Mouse (Mus musculus): ENCODE data around the gene Trap1a. TPM values are rescaled to one million over a fixed set of nuclear protein-coding genes. Genes with fewer than 3 reads are reported as not detected.

The Trap1a gene
- polyA plus RNA-seq, 1 experiment from 2014 or later, result not detected

- Histone ChIP-seq H3K36me3 (ENCODE audit: control insufficient read depth, insufficient read depth, low read length) (no peaks in the 10 kb centered on the region), H3K4me1 (replicated peaks; ENCODE audit: control insufficient read depth, insufficient read depth, low read length) (no peaks in the 10 kb centered on the region), H3K4me3 (ENCODE audit: low read depth, low read length) (no peak overlapping the region), H3K4me2 (ENCODE audit: low read depth, low read length, severe bottlenecking) (no peak overlapping the region), H3K27me3 (ENCODE audit: control insufficient read depth, insufficient read depth, low read length) (no peaks in the 10 kb centered on the region; the same call in 1 of the 2 replicates), H3K9ac (ENCODE audit: low read length) (no peak overlapping the region), H3K27ac (ENCODE audit: low read depth, low read length) (no peak overlapping the region), H3K9me3 (ENCODE audit: control insufficient read depth, low read length) (no peaks in the 10 kb centered on the region)
- DNase-seq (ENCODE audit: low spot score), result no peak
- ATAC-seq (replicated peaks; ENCODE audit: low FRiP score), result no peak
- WGBS, result 90% methylated on average over 2 of the region's 2 CpGs
Observed at GRCm38 (mm10) chrX:139341185-139341584, 7.7 kb downstream of the Trap1a start.

GRCm38 (mm10) chrX:139352192-139352772 is 18.8 kb downstream of the Trap1a start:
- Histone ChIP-seq H3K9ac (ENCODE audit: low read length) (no peak overlapping the region), H3K27ac (ENCODE audit: low read depth, low read length) (no peak overlapping the region), H3K4me1 (replicated peaks; ENCODE audit: control insufficient read depth, insufficient read depth, low read length) (no peaks in the 10 kb centered on the region), H3K4me2 (ENCODE audit: low read depth, low read length, severe bottlenecking) (no peak overlapping the region), H3K27me3 (ENCODE audit: control insufficient read depth, insufficient read depth, low read length) (no peaks in the 10 kb centered on the region; the same call in 1 of the 2 replicates), H3K36me3 (ENCODE audit: control insufficient read depth, insufficient read depth, low read length) (no peaks in the 10 kb centered on the region), H3K9me3 (ENCODE audit: control insufficient read depth, low read length) (no peaks in the 10 kb centered on the region), H3K4me3 (ENCODE audit: low read depth, low read length) (no peak overlapping the region)
- ATAC-seq (replicated peaks; ENCODE audit: low FRiP score) (no peak), DNase-seq (ENCODE audit: low spot score) (no peak)
- 85% methylated on average over 5 of the region's 5 CpGs for WGBS

GRCm38 (mm10) chrX:139357639-139358260 is 24.3 kb downstream of the Trap1a start:
- Histone ChIP-seq H3K4me3 (ENCODE audit: low read depth, low read length) (no peak overlapping the region), H3K36me3 (ENCODE audit: control insufficient read depth, insufficient read depth, low read length) (no peaks in the 10 kb centered on the region), H3K4me2 (ENCODE audit: low read depth, low read length, severe bottlenecking) (no peak overlapping the region), H3K27me3 (ENCODE audit: control insufficient read depth, insufficient read depth, low read length) (no peaks in the 10 kb centered on the region; the same call in 1 of the 2 replicates), H3K9ac (ENCODE audit: low read length) (no peak overlapping the region), H3K9me3 (ENCODE audit: control insufficient read depth, low read length) (no peaks in the 10 kb centered on the region), H3K4me1 (replicated peaks; ENCODE audit: control insufficient read depth, insufficient read depth, low read length) (no peaks in the 10 kb centered on the region), H3K27ac (ENCODE audit: low read depth, low read length) (no peak overlapping the region)
- DNase-seq (ENCODE audit: low spot score) (no peak), ATAC-seq (replicated peaks; ENCODE audit: low FRiP score) (no peak)
- 38% methylated on average over 7 of the region's 7 CpGs for WGBS

- ATAC-seq (replicated peaks; ENCODE audit: low FRiP score) (no peak), DNase-seq (ENCODE audit: low spot score) (no peak)
- H3K4me3 ChIP-seq (ENCODE audit: low read depth, low read length), result no peak overlapping the region
- H3K27ac ChIP-seq (ENCODE audit: low read depth, low read length), result no peak overlapping the region
- H3K4me2 ChIP-seq (ENCODE audit: low read depth, low read length, severe bottlenecking), result no peak overlapping the region
- H3K9ac ChIP-seq (ENCODE audit: low read length), result no peak overlapping the region
- H3K27me3 ChIP-seq (ENCODE audit: control insufficient read depth, insufficient read depth, low read length), result no peaks in the 10 kb centered on the region; the same call in 1 of the 2 replicates
- H3K36me3 ChIP-seq (ENCODE audit: control insufficient read depth, insufficient read depth, low read length), result no peaks in the 10 kb centered on the region
- WGBS, result 76% methylated on average over 18 of the region's 18 CpGs
- no peaks in the 10 kb centered on the region for H3K9me3 ChIP-seq (ENCODE audit: control insufficient read depth, low read length)
- no peaks in the 10 kb centered on the region for H3K4me1 ChIP-seq (replicated peaks; ENCODE audit: control insufficient read depth, insufficient read depth, low read length)
Observed at GRCm38 (mm10) chrX:139358361-139358760, 24.9 kb downstream of the Trap1a start.

- H3K4me1 ChIP-seq (replicated peaks; ENCODE audit: control insufficient read depth, insufficient read depth, low read length), result no peaks in the 10 kb centered on the region
- H3K4me2 ChIP-seq (ENCODE audit: low read depth, low read length, severe bottlenecking), result no peak overlapping the region
- DNase-seq (ENCODE audit: low spot score) (no peak), ATAC-seq (replicated peaks; ENCODE audit: low FRiP score) (no peak)
- H3K27ac ChIP-seq (ENCODE audit: low read depth, low read length), result no peak overlapping the region
- H3K4me3 ChIP-seq (ENCODE audit: low read depth, low read length), result no peak overlapping the region
- H3K27me3 ChIP-seq (ENCODE audit: control insufficient read depth, insufficient read depth, low read length), result no peaks in the 10 kb centered on the region
- H3K9ac ChIP-seq (ENCODE audit: low read length), result no peak overlapping the region
- no peaks in the 10 kb centered on the region for H3K36me3 ChIP-seq (ENCODE audit: control insufficient read depth, insufficient read depth, low read length)
- no peaks in the 10 kb centered on the region for H3K9me3 ChIP-seq (ENCODE audit: control insufficient read depth, low read length)
- WGBS, result 85% methylated on average over 3 of the region's 3 CpGs
Observed at GRCm38 (mm10) chrX:139366837-139367528, 33.5 kb downstream of the Trap1a start.

GRCm38 (mm10) chrX:139367529-139367908 is 34.0 kb downstream of the Trap1a start:
- Histone ChIP-seq H3K36me3 (ENCODE audit: control insufficient read depth, insufficient read depth, low read length) (no peaks in the 10 kb centered on the region), H3K27ac (ENCODE audit: low read depth, low read length) (no peak overlapping the region), H3K27me3 (ENCODE audit: control insufficient read depth, insufficient read depth, low read length) (no peaks in the 10 kb centered on the region), H3K4me1 (replicated peaks; ENCODE audit: control insufficient read depth, insufficient read depth, low read length) (no peaks in the 10 kb centered on the region), H3K9me3 (ENCODE audit: control insufficient read depth, low read length) (no peaks in the 10 kb centered on the region), H3K4me2 (ENCODE audit: low read depth, low read length, severe bottlenecking) (no peak overlapping the region), H3K9ac (ENCODE audit: low read length) (no peak overlapping the region), H3K4me3 (ENCODE audit: low read depth, low read length) (no peak overlapping the region)
- no peak for DNase-seq (ENCODE audit: low spot score)
- no peak for ATAC-seq (replicated peaks; ENCODE audit: low FRiP score)

- Histone ChIP-seq H3K4me1 (replicated peaks; ENCODE audit: control insufficient read depth, insufficient read depth, low read length) (no peaks in the 10 kb centered on the region), H3K9ac (ENCODE audit: low read length) (no peak overlapping the region), H3K27me3 (ENCODE audit: control insufficient read depth, insufficient read depth, low read length) (no peaks in the 10 kb centered on the region), H3K9me3 (ENCODE audit: control insufficient read depth, low read length) (no peaks in the 10 kb centered on the region), H3K27ac (ENCODE audit: low read depth, low read length) (no peak overlapping the region), H3K4me3 (ENCODE audit: low read depth, low read length) (no peak overlapping the region), H3K4me2 (ENCODE audit: low read depth, low read length, severe bottlenecking) (no peak overlapping the region), H3K36me3 (ENCODE audit: control insufficient read depth, insufficient read depth, low read length) (no peaks in the 10 kb centered on the region)
- whole genome bisulfite sequencing, result 57% methylated on average over 4 of the region's 4 CpGs
- ATAC-seq (replicated peaks; ENCODE audit: low FRiP score) (no peak), DNase-seq (ENCODE audit: low spot score) (no peak)
Observed at GRCm38 (mm10) chrX:139369122-139369521, 35.6 kb downstream of the Trap1a start.

- Histone ChIP-seq H3K36me3 (ENCODE audit: control insufficient read depth, insufficient read depth, low read length) (no peaks in the 10 kb centered on the region), H3K4me3 (ENCODE audit: low read depth, low read length) (no peak overlapping the region), H3K4me2 (ENCODE audit: low read depth, low read length, severe bottlenecking) (no peak overlapping the region), H3K9ac (ENCODE audit: low read length) (no peak overlapping the region), H3K9me3 (ENCODE audit: control insufficient read depth, low read length) (no peaks in the 10 kb centered on the region), H3K27ac (ENCODE audit: low read depth, low read length) (no peak overlapping the region), H3K4me1 (replicated peaks; ENCODE audit: control insufficient read depth, insufficient read depth, low read length) (no peaks in the 10 kb centered on the region), H3K27me3 (ENCODE audit: control insufficient read depth, insufficient read depth, low read length) (0 out of 2 replicates have a peak, but pooled peaks cover 2% of the 10 kb centered on the region)
- DNase-seq (ENCODE audit: low spot score) (no peak), ATAC-seq (replicated peaks; ENCODE audit: low FRiP score) (no peak)
Observed at GRCm38 (mm10) chrX:139372665-139373064, 39.2 kb downstream of the Trap1a start.
